Mouse (Mus musculus) CH12.LX (cell line): Measurements from ENCODE around the gene Plxdc2. TPM values are rescaled to one million over a fixed set of nuclear protein-coding genes. Genes with fewer than 3 reads are reported as not detected.

Experiments used
- DNase-seq: peaks from one replicate; pipeline ENCODE4 v3.0.0-alpha.2; 2013; ENCODE audit errors: extremely low read depth
- H3K27ac ChIP-seq: 2 replicates; pipeline ENCODE4 v1.5.1; 2012; ENCODE audit warnings: low read depth, mild to moderate bottlenecking, control low read depth, moderate library complexity; ENCODE audit not compliant: insufficient read depth
- H3K27me3 ChIP-seq: replicated peaks from 2 replicates; pipeline ENCODE3; 2012; ENCODE audit warnings: inconsistent platforms
- H3K36me3 ChIP-seq, 2 experiments: replicated peaks in 1 of 2; 2 replicates each; pipeline versions ENCODE3 to v1.6.1; 2012; ENCODE audit warnings: inconsistent platforms in 1 of 2, low read length in 1 of 2, mild to moderate bottlenecking in 1 of 2, mixed read lengths in 1 of 2, moderate library complexity in 1 of 2; ENCODE audit not compliant: control insufficient read depth in 1 of 2, insufficient read depth in 1 of 2
- H3K4me1 ChIP-seq, 2 experiments: 2 replicates each; pipeline ENCODE4 v1.6.1; 2012; ENCODE audit warnings: inconsistent platforms in 1 of 2, moderate library complexity in 1 of 2; ENCODE audit not compliant: insufficient read depth in 2 of 2, control insufficient read depth in 1 of 2
- H3K4me2 ChIP-seq: 2 replicates; pipeline ENCODE4 v1.6.1; 2012; ENCODE audit warnings: low read depth, mild to moderate bottlenecking, control low read depth; ENCODE audit not compliant: poor library complexity, insufficient read depth, severe bottlenecking
- H3K4me3 ChIP-seq, 3 experiments: fragments of 150-350 bp in 1 of 3; sonication (generic) in 1 of 3; replicated peaks in 1 of 3; 2 replicates each; pipeline versions ENCODE3 to v1.5.1; 2011 to 2012; ENCODE audit warnings: low read depth in 2 of 3, low read length in 2 of 3, mild to moderate bottlenecking in 2 of 3, moderate library complexity in 2 of 3, control low read depth in 1 of 3, improper control_type of control experiment in 1 of 3, inconsistent platforms in 1 of 3, mixed read lengths in 1 of 3; ENCODE audit not compliant: poor library complexity in 1 of 3
- H3K79me2 ChIP-seq: replicated peaks from 2 replicates; pipeline ENCODE4 v1.6.1; 2012; ENCODE audit warnings: mild to moderate bottlenecking, moderate library complexity; ENCODE audit not compliant: control insufficient read depth, poor library complexity, insufficient read depth, severe bottlenecking; ENCODE audit errors: extremely low read depth
- H3K9ac ChIP-seq: 2 replicates; pipeline ENCODE4 v1.6.1; 2012; ENCODE audit warnings: low read depth, mild to moderate bottlenecking, control low read depth, moderate library complexity; ENCODE audit not compliant: insufficient read depth
- H3K9me3 ChIP-seq: replicated peaks from 2 replicates; pipeline ENCODE3; 2012; ENCODE audit warnings: low read length, inconsistent platforms, mixed read lengths
- CHD1 ChIP-seq: IDR thresholded peaks from 2 replicates; pipeline ENCODE4 v1.6.1; 2012; ENCODE audit warnings: low read depth, low read length, improper control_type of control experiment, inconsistent platforms
- CTCF ChIP-seq, 2 experiments: IDR thresholded peaks in 1 of 2; conservative IDR thresholded peaks in 1 of 2; 2 replicates each; pipeline ENCODE4 v1.5.1; 2011 to 2012; ENCODE audit warnings: low read depth in 2 of 2, low read length in 2 of 2, improper control_type of control experiment in 1 of 2, inconsistent platforms in 1 of 2, mild to moderate bottlenecking in 1 of 2, moderate library complexity in 1 of 2
- E2F4 ChIP-seq: IDR thresholded peaks from 2 replicates; pipeline ENCODE4 v1.6.1; 2011; ENCODE audit warnings: low read depth, low read length, improper control_type of control experiment; ENCODE audit not compliant: insufficient replicate concordance
- ELF1 ChIP-seq: IDR thresholded peaks from 2 replicates; pipeline ENCODE4 v1.6.1; 2014; ENCODE audit warnings: low read depth, mild to moderate bottlenecking, inconsistent platforms, low read length, improper control_type of control experiment
- EP300 ChIP-seq: IDR thresholded peaks from 2 replicates; pipeline ENCODE4 v1.6.1; 2011; ENCODE audit warnings: low read length, improper control_type of control experiment
- ETS1 ChIP-seq: conservative IDR thresholded peaks from 2 replicates; pipeline ENCODE4 v1.6.1; 2012; ENCODE audit warnings: low read depth, mild to moderate bottlenecking, inconsistent platforms, low read length, improper control_type of control experiment, moderate library complexity
- HCFC1 ChIP-seq: IDR thresholded peaks from 2 replicates; pipeline ENCODE4 v1.6.1; 2012; ENCODE audit warnings: low read depth, mild to moderate bottlenecking, inconsistent platforms, low read length, improper control_type of control experiment
- IRF4 ChIP-seq: IDR thresholded peaks from 2 replicates; pipeline ENCODE4 v1.6.1; 2014; ENCODE audit warnings: low read depth, mild to moderate bottlenecking, inconsistent platforms, low read length, improper control_type of control experiment
- JUND ChIP-seq: conservative IDR thresholded peaks from 2 replicates; pipeline ENCODE4 v1.6.1; 2011; ENCODE audit warnings: low read depth, low read length, improper control_type of control experiment
- MAFK ChIP-seq: IDR thresholded peaks from 2 replicates; pipeline ENCODE4 v1.6.1; 2011; ENCODE audit warnings: low read length, improper control_type of control experiment; ENCODE audit not compliant: insufficient replicate concordance
- MAZ ChIP-seq: IDR thresholded peaks from 2 replicates; pipeline ENCODE4 v1.6.1; 2012; ENCODE audit warnings: low read depth, mild to moderate bottlenecking, inconsistent platforms, low read length, improper control_type of control experiment, moderate library complexity
- MXI1 ChIP-seq: IDR thresholded peaks from 2 replicates; pipeline ENCODE4 v1.6.1; 2011; ENCODE audit warnings: mild to moderate bottlenecking, low read depth, low read length, improper control_type of control experiment
- NELFE ChIP-seq: IDR thresholded peaks from 2 replicates; pipeline ENCODE4 v1.6.1; 2011; ENCODE audit warnings: low read depth, low read length, improper control_type of control experiment
- PAX5 ChIP-seq: IDR thresholded peaks from 2 replicates; pipeline ENCODE4 v1.6.1; 2012; ENCODE audit warnings: low read length, inconsistent platforms, mixed read lengths
- RAD21 ChIP-seq: IDR thresholded peaks from 2 replicates; pipeline ENCODE4 v1.6.1; 2011; ENCODE audit warnings: low read depth, mild to moderate bottlenecking, low read length, improper control_type of control experiment, moderate library complexity
- RCOR1 ChIP-seq: conservative IDR thresholded peaks from 2 replicates; pipeline ENCODE4 v1.6.1; 2012; ENCODE audit warnings: low read depth, mild to moderate bottlenecking, inconsistent platforms, low read length, improper control_type of control experiment
- SIN3A ChIP-seq: IDR thresholded peaks from 2 replicates; pipeline ENCODE4 v1.6.1; 2012; ENCODE audit warnings: low read length, improper control_type of control experiment, inconsistent platforms
- SMC3 ChIP-seq: IDR thresholded peaks from 2 replicates; pipeline ENCODE4 v1.6.1; 2011; ENCODE audit warnings: low read depth, low read length, improper control_type of control experiment
- TCF12 ChIP-seq: IDR thresholded peaks from 2 replicates; pipeline ENCODE4 v1.6.1; 2014; ENCODE audit warnings: low read depth, mild to moderate bottlenecking, inconsistent platforms, low read length, improper control_type of control experiment
- UBTF ChIP-seq: IDR thresholded peaks from 2 replicates; pipeline ENCODE4 v1.6.1; 2012; ENCODE audit warnings: low read depth, mild to moderate bottlenecking, inconsistent platforms, low read length, improper control_type of control experiment, moderate library complexity
- ZC3H11A ChIP-seq: IDR thresholded peaks from 2 replicates; pipeline ENCODE4 v1.6.1; 2012; ENCODE audit warnings: low read depth, mild to moderate bottlenecking, inconsistent platforms, low read length, improper control_type of control experiment
- ZNF384 ChIP-seq: IDR thresholded peaks from 2 replicates; pipeline ENCODE4 v1.6.1; 2012; ENCODE audit warnings: low read depth, low read length, improper control_type of control experiment, inconsistent platforms
- dilution Hi-C: fragments of 300-500 bp; cut with MboI; formaldehyde crosslinking; loops from 2 replicates; pipeline ENCODE4 v1.14.3; 2020; ENCODE audit warnings: low sequenced_read_pairs; ENCODE audit not compliant: extremely low pct_unique_long_range_greater_than_20kb, extremely low pct_ligation_motif_present
- in situ Hi-C: fragments of 300-500 bp; cut with MboI; formaldehyde crosslinking; loops from 3 replicates; pipeline ENCODE4 v1.14.3; 2019; ENCODE audit warnings: low sequenced_read_pairs, low pct_ligation_motif_present, low pct_unique_long_range_greater_than_20kb, mixed read lengths
- polyA plus RNA-seq: library from polyadenylated mRNA; unstranded; fragments of >175 nt; gene quantifications from 2 replicates; pipeline ENCODE4 v1.2.1, GENCODE M21; 2012; ENCODE audit warnings: low read depth; ENCODE audit not compliant: insufficient read length
- total RNA-seq, 2 experiments: library from RNA; depleted of rRNA; stranded (reverse); fragments of 300-350 nt in 1 of 2; fragments of >200 nt in 1 of 2; gene quantifications; 2 replicates each; pipeline ENCODE4 v1.2.3; 2012 to 2014

Gene Plxdc2
- total and polyA plus RNA-seq, 3 experiments: not detected

DNA sequence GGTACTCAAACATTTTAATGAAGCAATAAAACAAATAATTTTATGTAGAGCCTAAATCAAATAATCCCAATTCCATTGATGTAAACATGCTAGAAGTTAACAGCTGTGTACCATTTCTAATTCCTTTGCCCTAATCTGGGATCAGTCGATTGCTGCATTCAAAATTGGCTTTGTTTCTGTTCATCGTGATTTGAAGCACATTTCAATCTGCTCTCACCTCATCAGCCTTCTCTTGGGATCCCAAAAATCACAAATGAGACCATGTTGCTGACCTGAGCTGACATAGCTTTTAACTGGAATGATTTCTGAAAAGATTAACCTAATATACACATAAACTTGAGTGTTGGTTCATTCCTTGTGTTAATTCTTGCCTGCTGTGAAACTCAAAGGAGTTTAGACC, 340.3 kb downstream of the Plxdc2 start:
- no peak for TF ChIP-seq RAD21
- no peak for TF ChIP-seq SIN3A
- no peak for TF ChIP-seq MAFK
- no peak for TF ChIP-seq MXI1
- TF ChIP-seq CTCF (conservative IDR thresholded peaks at IDR 0.05 in 1 of 2, IDR thresholded peaks at IDR 0.05 in 1 of 2; ENCODE audit: low read depth in 2 of 2, low read length in 2 of 2): no peak
- no peak for TF ChIP-seq ZNF384
- TF ChIP-seq EP300: no peak
- TF ChIP-seq ETS1: no peak
- TF ChIP-seq ZC3H11A: no peak
- no peak for TF ChIP-seq E2F4
- TF ChIP-seq UBTF: no peak
- TF ChIP-seq NELFE: no peak
- TF ChIP-seq ELF1: no peak
- TF ChIP-seq HCFC1: no peak
- TF ChIP-seq, all 38 proteins: peak for 0
- H3K27ac ChIP-seq: no peak overlapping the region
- H3K36me3 ChIP-seq: no peaks in the 10 kb centered on the region
- H3K9me3 ChIP-seq: no peaks in the 10 kb centered on the region
- no peak overlapping the region for H3K4me2 ChIP-seq
- H3K4me1 ChIP-seq: no peaks in the 10 kb centered on the region
- H3K27me3 ChIP-seq: no peaks in the 10 kb centered on the region
- no peak overlapping the region for H3K4me3 ChIP-seq
- no peaks in the 10 kb centered on the region for H3K79me2 ChIP-seq
- H3K9ac ChIP-seq: no peak overlapping the region
- dilution Hi-C loops (no loop called here), in situ Hi-C loops (no loop called here)
- DNase-seq: no peak

DNA sequence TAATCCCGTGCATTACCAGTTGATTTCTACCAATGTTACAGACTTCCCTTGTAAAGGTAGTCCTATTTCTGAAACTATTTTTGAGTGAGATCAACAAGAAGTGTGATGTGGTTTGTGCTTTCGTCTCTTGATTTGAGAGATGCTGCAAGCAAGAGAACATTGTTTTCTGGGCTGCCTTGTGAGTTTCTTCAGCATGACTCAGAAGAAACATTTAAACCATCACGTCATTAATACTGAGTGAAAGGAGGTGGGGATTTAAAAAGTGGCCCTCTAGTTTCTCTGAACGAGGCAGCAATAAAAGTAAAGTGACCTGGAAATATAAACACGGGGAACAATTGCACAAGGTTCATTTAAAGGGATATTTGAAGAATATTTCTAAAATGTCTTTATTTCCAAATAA, 341.1 kb downstream of the Plxdc2 start:
- dilution Hi-C loops (no loop called here), in situ Hi-C loops (no loop called here)
- H3K79me2 ChIP-seq: no peaks in the 10 kb centered on the region
- H3K27me3 ChIP-seq: no peaks in the 10 kb centered on the region
- H3K4me1 ChIP-seq: no peaks in the 10 kb centered on the region
- H3K36me3 ChIP-seq: no peaks in the 10 kb centered on the region
- H3K27ac ChIP-seq: no peak overlapping the region
- H3K4me2 ChIP-seq: no peak overlapping the region
- TF ChIP-seq CHD1 (no peak), SMC3 (no peak), TCF12 (no peak), MAZ (no peak), IRF4 (no peak), RAD21 (no peak), JUND (no peak), RCOR1 (no peak), PAX5 (no peak), ETS1 (no peak)
- H3K9ac ChIP-seq: no peak overlapping the region
- no peak overlapping the region for H3K4me3 ChIP-seq
- H3K9me3 ChIP-seq: no peaks in the 10 kb centered on the region
- DNase-seq: no peak
